Mouse (Mus musculus) skeletal muscle tissue, adult 2 months (tissue): Measurements from ENCODE around the gene Chd8.
"Not testable (repeated sequence)": the region's sequence is repeated elsewhere in the genome, so short reads cannot be mapped to it uniquely, and the experiment has no call there.

Experiments used
- DNase-seq: peaks from one replicate; pipeline ENCODE4 v3.0.0-alpha.2; 2012; ENCODE audit warnings: low read depth, low spot score

Gene Chd8

DNA sequence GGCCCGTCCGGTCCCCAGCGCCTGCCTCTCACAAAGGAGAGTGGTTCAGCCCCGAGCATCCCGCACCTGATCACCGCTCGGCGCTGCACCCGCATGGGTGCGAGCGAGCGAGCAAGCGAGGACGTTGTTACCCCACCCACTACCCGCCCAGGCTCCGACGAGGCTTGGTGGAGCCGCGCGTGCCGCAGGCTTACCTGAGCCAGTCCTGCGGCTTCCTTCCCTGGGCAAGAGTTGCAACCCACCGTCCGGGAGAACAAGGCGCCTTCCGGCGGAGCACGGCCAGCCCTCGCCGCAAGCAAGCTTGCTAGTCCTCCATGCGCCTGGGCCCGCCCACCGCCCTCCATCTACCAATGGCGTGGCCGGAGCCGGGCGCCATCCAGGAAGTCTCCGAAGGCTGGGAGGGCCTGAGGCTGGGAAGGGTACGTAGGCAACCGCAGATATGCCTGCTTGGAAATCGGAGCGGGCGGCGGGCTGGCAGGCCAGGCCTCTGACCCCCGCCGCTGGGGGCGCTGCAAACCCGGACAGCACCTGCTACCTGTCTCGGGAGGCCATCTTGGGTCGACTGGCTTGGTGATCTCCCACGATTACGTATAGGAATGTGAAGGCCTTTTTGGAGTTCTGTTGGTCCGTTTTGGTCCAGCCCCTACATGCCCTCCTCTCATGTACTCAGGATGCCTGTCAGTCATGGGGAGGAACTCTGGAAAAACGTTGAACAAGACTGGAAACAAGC is at the start of gene Chd8:
TSS of gene Chd8 (minus strand) at position 297 of the 730 bp plus-strand sequence.
- DNase-seq: peak; percentile 97

DNA sequence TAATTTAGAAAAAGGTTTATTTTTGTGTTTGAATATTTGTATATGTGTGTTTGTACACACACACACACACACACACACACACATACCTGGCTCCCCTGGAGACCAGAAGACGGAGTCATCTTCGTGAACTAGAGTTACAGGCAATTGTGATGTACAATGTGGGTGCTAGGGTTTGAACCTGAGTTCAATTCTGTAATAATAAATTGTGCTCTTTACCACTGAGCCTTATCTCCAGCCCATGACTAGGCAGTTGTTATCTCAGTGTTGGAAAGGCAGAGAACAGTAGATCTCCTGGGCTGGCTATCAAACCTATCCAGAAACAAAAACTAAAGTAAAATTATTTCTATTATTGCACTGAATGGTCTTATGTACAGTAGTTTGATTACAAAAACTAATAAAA is 48.5 kb upstream of the Chd8 start:
- no peak for DNase-seq

DNA sequence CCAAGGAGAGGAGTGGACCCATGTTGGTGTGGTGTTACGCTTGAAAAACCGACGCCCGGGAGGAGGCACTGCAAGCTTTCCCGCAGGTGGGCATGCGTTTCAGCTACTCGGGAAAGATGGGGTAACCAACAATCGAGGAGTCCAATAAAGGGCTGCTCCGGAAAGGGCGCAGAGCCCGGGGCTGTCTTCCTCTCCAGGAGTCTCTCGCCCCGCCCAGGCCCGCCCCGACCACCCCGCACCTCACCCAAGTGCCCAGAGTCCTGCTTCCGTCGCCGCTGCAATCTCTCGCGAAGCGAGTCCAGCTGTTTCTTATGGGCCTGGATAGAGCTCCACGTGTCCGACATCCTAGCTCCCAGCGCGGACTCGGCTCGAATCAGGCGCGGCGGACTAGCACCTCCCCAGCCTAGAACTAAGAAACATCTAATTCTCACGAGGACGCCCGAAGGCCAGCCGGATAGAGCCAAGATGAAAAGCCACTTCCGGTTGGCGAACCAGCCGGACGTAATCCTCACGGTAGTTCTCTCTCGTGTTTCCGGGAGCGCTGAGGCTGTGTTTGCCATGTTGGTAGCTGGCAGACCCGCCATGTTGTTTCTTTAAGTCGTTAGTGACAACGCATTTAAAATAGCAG is 47.2 kb upstream of the Chd8 start, which contains the start of gene Mettl3:
TSS of gene Mettl3 (minus strand) at position 485 of the 628 bp plus-strand sequence.
- DNase-seq: peak; percentile 91

DNA sequence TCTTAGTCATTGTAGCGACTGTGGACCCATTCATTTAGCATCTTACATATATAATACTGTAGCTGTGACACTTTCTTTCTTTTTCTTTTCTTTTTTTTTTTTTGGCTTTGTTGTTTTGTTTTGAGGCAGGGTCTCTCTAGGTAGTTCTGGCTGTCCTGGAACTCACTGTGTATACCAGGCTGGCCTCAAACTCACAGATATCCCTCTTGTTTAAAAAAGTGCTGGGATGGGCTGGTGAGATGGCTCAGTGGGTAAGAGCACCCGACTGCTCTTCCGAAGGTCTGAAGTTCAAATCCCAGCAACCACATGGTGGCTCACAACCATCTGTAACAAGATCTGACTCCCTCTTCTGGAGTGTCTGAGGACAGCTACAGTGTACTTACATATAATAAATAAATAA is 45.9 kb upstream of the Chd8 start:
- DNase-seq: not testable (repeated sequence)

DNA sequence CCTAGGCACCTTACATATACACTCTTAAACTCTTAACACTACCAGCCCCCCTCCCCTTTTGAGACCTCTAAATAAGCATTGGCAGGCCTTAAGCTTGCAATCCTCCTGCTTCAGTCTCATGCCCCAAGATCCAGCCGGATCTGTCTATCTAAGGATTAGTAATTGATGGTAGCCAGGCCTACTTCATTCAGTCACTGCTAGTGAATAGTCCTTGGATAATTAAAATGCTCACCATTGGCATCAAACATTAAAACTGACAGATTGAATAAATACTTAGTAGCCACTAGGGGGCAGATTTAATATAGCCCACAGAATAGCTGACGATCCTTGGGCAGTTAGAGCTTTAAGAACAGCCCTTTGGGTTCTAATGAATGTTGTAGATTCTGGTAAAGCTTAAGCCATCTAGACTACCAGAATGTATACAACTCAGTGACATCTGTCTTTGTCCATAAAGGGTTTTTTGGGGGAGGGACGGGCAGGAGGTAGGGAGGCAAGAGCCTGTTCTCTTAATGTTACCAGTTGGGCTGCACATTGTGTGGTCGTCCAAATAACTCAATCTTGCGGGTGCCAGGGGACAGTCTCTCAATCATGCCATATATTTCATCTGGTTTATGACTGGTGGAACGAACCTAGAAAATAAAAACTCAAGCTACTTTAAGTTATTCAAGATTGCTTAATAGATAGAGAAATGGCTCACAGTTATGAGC is 38.1 kb upstream of the Chd8 start:
- DNase-seq: no peak

DNA sequence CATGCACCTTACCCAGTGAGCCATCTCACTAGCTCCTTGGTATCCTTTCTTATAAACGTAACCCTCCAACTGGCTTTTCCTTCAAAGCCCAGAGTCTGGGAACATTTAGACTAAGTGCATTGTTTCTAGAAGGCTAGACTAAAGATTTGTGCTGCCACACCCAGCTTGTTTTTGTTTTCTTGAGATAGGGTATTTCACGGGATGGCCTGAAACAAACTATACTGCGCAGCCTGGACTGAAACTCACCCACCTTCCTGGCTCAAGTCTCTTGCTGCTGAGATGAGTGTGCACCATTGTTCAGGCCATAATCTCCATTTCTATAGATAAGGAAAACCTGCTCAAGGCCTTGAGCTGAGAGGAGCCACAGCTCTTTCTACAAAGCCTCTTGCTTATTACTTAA is 26.6 kb upstream of the Chd8 start:
- DNase-seq: no peak

DNA sequence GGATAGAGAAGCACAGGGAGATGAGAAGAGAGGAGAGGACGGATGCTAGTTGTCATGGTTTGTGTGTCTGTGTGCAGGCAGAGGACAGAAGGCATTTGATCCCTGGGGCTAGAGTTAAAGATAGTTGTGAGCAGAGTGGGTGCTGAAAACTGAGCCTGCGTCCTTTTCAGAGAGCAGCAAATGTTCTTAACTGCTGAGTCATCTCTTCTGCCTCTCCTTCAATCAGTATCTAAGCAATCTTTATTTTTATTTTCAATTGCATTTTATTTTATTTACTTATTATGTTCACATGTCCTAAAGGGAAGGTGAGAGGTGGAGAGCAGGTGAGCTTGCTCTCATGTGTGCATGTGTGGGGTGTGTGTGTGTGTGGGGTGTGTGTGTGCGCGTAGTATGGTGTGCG is 26.0 kb upstream of the Chd8 start:
- peak; percentile 51 for DNase-seq

DNA sequence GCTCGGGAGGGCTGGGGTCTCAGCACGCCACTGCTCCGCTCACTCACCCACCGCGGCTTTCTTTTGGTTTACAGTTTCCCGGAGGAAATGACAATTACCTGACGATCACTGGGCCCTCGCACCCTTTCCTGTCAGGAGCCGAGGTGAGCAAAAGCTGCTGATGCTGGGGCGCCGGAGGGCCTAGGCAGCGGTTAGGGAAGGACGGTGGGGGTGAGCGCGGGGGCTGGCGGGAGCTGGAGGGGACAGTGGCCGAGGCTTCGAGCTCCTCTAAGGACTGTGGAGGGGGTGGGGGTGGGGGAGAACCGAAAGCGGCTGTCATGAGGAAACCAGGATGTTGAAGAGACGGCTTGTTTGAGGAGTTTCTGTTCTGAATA is 22.2 kb upstream of the Chd8 start:
- DNase-seq: no peak

DNA sequence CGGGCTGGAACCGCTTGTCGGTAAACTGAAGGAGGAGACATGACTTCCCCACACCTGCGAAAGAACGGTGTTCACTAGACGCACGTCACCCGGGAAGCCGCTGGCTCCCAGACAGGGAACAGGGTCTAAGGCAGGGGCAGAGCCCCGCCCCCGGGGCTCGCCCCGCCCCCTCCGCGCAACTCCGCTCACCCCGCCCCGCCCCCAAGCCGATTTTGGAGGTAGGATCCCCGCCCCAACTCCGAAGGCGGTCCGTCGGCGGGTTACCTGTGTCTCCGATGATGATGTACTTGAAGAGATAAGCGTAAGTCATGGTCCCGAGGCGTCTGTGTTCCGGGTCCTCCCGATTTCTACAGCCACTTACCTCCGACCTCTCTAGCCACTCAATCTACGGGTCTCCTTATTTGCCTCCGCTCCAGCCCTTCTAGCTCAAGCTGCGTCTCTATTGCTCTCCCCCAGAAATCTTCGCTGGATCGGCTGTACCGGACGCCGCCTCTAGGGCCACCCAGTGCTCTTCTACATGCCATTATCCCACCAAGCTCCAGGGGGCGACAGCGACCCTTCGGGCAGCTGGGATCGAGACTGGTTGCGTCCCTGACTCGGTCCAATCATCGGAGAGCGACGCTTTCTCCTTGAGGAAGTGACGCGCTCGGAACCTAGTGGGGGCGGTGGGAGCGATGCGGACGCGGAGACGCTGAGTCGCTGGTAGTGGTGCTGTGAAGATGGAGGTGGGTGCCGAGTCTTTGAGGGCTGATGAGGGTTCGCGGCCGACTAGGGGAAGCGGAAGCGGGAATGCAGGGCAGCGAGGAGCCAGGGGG is 21.6 kb upstream of the Chd8 start, which contains the start of the genes Tox4 and Rab2b:
TSS of gene Tox4 (plus strand) at position 215 of the 815 bp plus-strand sequence.
TSS of gene Rab2b (minus strand) at position 614 of the 815 bp plus-strand sequence.
- peak; percentile 98 for DNase-seq

DNA sequence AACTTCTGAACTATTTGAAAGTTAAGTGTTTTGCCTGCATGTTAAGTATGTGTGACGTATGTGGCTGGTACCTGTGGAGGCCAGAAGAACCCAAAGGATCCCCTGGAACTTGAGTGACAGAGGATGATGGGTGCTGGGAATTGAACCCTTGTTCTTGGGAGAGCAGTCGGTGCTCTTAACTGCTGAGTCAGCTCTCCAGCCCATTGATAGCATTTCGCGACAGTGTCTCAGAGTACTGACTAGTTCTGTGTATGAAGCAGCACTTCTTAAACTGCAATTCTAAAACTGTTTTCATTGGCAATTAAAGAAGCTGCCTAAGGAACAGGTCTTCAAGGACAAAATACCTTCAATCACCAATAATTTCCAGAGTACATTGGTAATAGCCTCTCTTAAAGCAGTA is 19.6 kb upstream of the Chd8 start:
- DNase-seq: no peak

DNA sequence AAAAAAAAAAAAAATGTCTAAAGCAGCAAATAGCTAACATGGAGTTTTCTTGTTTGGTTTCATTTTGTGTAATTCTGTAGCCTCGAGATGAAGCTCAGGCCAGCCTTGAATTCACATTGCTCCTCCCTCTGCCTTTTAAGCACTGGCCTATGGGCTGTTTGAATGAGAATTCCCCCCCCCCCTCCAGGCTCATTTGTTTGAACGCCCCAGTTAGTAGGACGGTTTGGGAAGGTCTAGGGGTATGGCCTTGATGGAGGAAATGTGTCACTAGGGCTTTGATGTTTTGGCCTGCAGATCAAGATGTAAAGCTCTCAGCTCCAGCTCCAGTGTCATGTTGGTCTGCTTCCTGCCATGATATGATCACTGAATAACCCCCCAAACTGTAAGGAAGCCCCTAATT is 15.2 kb upstream of the Chd8 start:
- no peak for DNase-seq

DNA sequence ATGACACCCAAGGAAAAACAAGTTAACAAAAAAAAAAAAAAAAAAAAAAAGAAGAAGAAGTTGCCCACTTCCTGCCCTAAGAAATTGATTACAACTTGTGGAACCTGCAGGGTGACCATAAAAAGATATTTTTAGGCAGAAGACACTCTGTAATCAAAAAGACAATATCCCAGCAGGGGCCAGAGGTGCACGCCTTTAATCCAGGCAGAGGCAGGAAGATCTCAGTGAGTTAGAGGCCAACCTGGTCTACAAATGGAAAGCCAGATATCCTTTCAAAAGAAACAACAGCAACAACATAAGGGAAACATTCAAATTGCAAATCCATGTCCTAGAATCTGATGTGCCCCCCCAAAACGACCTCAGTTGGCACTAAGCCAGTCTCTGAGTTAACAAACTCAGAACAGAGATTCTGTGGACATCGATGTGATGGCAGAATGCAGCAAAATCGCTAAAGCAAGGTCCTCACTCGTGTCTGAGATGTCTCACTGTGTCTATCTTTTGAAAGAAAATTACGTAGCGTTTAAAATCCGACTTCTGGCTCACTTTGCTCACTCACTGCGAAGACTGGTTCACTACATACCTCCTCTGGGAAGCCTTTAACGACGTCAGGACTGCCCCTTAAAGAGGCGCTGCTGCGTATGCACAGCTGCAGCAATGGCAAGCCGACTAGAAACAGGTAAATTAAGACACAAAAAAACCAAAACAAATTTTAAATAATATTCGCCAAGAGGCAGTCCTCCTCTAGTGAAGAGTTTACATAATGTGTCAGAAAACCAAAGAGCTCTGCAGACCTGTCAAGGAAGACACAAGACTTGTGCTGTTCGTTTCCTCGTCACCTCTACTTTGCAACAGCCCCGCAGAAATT is 1.0 kb downstream of the Chd8 start:
- no peak for DNase-seq

DNA sequence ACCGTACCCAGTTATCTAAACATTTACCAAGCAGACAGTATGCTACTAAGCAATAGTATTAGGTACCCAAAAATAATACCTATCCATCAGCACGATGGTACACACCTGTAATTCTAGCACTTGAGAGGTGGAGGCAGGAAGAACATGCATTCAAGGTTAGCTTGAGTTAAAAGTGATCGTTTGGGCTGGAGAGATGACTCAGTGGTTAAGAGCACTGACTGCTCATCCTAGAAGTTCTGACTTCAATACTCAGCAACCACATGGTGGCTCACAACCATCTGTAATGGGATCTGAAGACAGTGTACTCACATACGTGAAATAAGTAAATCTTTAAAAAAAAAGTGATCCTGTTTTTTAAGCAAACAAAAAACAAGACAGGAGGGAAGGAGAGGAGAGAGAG is 11.5 kb downstream of the Chd8 start:
- DNase-seq: no peak

DNA sequence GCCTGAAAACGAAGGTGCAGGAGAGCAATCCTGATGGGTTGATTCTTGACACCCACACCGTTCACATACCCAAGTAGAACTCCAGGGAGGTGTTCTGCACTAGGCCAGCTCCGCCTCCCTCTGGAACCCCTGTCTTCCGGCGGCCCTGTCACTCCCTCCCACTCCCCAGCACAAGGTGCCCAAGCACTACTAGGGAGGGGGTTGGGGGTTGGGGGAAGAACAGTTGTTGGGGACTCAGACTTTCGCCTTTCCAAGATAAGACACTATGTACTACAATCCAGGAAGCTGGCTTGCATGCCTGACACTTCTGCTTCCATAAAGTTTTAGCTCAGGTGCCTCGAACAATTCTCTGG is 12.9 kb downstream of the Chd8 start:
- no peak for DNase-seq

DNA sequence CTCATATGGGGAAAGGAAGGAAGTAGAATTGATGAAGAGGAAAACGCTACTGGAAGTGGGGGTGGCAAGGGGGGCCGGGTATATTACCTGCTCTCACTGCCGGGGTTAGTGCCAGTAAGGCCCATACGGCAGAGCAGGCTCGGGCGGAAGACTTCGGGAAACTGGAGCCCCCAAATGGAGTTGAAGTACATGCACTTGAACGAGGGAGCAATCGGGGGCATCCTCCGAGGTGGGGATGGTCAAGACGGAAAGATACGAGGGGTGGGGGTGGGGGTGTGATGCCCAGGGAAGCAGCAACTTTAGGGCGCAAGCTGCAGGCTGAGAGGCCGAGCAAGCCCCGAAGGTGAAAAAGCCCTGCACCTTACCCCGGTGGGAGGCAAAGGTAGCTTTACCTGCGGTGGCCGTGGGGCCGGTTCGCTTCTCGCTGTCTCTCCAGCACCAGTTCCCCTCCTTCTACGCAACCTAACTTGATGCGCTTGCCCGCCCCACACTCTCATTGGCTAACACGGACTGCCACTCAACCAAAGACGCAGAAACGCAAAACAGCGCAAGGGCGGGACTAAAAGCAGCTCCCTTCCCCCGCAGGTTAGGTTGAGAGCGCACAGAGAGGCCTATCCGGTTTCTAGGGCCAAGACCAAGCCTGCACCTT is 13.4 kb downstream of the Chd8 start:
- peak; percentile 97 for DNase-seq

DNA sequence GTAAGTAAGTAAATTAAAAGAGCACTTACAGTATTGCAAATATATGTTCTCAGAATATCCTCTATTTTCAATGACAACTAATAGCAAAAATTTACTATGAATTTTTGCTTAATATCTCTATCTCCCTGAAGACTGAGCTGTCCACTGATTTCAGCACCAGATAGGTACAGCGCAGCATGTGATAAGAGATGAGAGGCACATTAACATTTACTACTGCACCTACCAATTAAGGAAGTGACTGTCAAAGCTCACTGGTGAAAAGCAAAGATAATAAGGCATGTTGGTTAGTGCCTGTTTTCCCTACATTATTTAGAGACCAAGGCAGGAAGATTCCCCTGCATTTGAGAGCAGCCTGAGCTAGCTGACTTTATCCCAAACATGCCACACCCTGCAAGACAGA is 21.4 kb downstream of the Chd8 start:
- DNase-seq: no peak

DNA sequence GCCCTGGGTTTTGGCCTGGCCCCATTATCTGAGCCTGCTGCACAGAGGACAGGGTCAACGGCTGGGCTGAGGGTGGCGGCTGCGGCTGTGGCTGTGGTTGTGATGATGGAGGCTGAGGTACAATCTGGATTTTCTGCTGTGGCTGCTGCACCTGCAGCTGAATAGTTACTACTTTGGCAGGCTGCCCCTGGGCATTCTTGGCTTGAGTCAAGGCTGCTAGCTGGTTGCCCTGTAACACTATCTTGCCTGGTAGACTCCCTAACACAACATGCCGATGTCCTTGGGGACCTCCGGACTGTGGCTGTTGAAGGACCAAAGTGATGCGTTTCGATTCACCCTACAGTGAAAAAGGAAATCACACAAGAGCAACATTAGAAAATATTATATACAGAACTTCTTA is 22.4 kb downstream of the Chd8 start:
- DNase-seq: peak; percentile 25

DNA sequence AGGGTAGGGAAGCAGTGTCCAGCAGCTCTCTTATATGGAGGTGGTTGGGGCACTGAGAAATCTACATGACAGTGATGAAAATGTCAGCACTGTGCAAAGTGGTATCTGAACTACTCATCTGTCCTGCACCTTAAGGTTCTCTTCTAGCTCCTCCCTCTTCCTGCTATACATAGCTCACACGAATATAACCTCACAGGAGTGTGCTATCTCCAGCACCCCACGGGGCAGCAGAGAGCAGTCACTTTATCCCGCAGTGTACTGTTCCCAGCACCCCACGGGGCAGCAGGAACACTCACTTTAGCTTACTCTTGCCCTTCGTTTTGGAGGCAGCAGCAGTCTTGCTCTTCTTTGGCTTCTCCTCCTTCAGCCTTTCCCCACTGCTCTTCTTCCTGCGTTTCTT is 25.3 kb downstream of the Chd8 start:
- no peak for DNase-seq

DNA sequence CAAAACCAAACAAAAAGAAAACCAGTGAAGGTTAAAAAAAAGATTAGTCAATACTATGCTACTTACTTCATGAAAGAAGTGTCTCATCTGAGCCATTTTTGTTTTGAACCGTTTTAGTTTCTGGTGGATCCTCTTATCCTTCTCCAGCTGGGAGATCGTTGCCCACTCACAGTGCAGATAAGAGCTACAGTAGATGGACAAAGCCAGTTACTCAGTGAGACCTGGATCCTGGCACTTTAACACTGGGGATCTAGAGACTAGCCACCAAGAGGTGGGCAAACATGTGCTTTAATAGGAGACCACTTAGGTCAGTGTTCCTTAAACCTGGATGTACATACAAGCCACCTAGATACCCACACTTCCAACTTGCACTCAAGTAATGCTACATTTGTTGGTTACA is 31.6 kb downstream of the Chd8 start:
- no peak for DNase-seq

DNA sequence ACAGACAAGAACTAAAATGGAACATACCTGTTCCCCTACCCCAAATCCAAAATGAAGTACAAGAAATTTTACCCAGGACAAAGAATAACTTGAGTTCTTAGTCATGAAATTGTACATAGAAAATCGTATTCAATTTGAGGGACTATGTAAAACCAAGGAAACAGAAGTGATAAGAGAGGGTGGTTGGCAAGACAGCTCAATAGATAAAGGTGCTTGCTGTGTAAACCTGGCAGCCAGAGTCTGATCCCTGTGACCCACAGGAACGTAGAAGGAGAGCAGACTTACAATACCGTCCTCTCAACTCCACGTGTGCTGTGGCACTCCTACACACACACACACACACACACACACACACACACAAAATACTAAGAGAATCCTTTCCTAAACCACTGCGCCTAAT is 40.3 kb downstream of the Chd8 start:
- no peak for DNase-seq
